Mouse (Mus musculus): ENCODE measurements around the gene Igf2r. TPM values are rescaled to one million over a fixed set of nuclear protein-coding genes. Genes with fewer than 3 reads are reported as not detected.
A peak's percentile ranks its signal among the peaks of the same experiment; 100 is the strongest.

The Igf2r gene
- polyA plus RNA-seq, 1 experiment from 2014 or later, result 25.1 TPM

GRCm38 (mm10) chr17:12770500-12770899, 1.0 kb upstream of the Igf2r start:
- H3K9ac ChIP-seq (ENCODE audit: low read depth, low read length), result no peak overlapping the region
- 96% methylated on average over 5 of the region's 5 CpGs for WGBS
- no peaks in the 10 kb centered on the region for H3K4me1 ChIP-seq (replicated peaks; ENCODE audit: control insufficient read depth, insufficient read depth, low read length)
- no peak overlapping the region for H3K4me3 ChIP-seq (ENCODE audit: low read depth, low read length)
- H3K4me2 ChIP-seq (replicated peaks; ENCODE audit: low read depth), result no peak overlapping the region
- H3K27ac ChIP-seq (ENCODE audit: low read depth, low read length), result no peak overlapping the region
- no peak for TF ChIP-seq CTCF (IDR thresholded peaks at IDR 0.05; ENCODE audit: low read depth)
- peaks cover 13% of the 10 kb centered on the region; the same call in 1 of the 2 replicates for H3K36me3 ChIP-seq (ENCODE audit: control insufficient read depth, insufficient read depth)
- H3K9me3 ChIP-seq (ENCODE audit: control insufficient read depth), result no peaks in the 10 kb centered on the region
- H3K27me3 ChIP-seq (replicated peaks; ENCODE audit: control insufficient read depth, insufficient read depth, low read length), result no peaks in the 10 kb centered on the region
- no peak for ATAC-seq

- WGBS, result 41% methylated on average over 40 of the region's 41 CpGs
These were observed 767 bp downstream of the Igf2r start for GRCm38 (mm10) chr17:12768415-12769379.

DNA sequence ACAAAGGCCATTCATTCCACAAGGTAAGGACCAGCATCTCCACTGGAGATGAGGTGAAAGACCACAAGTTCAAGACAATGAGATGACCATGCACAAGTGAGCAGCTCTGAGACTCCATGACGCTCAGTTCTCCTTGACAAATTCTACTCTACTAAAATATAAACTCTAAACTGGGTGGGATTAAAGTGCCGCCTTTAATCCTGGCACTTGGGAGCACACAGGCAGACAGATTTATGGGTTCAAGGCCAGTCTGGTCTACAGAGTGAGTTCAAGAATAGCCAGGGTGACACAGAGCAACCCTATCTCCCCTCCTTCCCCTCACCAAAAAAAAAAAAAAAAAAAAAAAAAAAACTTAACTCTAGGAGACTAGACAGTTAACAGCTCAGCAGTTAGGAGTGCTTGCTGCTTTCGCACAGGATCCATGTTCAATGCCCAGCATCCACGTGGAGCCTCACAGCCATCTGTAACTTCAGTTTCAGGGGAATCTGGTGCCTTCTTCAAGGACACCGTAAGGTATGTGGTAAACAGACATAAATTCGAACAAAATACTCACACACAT, 2.1 kb downstream of the Igf2r start:
- no peak for ATAC-seq
- peak overlapping the region; percentile 9 for H3K27ac ChIP-seq (ENCODE audit: low read depth, low read length)
- peak overlapping the region; percentile 68 for H3K4me2 ChIP-seq (replicated peaks; ENCODE audit: low read depth)
- peak overlapping the region; percentile 62 for H3K4me3 ChIP-seq (ENCODE audit: low read depth, low read length)
- peaks cover 17% of the 10 kb centered on the region; the same call in 1 of the 2 replicates for H3K36me3 ChIP-seq (ENCODE audit: control insufficient read depth, insufficient read depth)
- TF ChIP-seq CTCF (IDR thresholded peaks at IDR 0.05; ENCODE audit: low read depth), result no peak
- peak overlapping the region; percentile 7; the same call in 1 of the 2 replicates for H3K9ac ChIP-seq (ENCODE audit: low read depth, low read length)
- no peaks in the 10 kb centered on the region for H3K4me1 ChIP-seq (replicated peaks; ENCODE audit: control insufficient read depth, insufficient read depth, low read length)
- no peaks in the 10 kb centered on the region for H3K9me3 ChIP-seq (ENCODE audit: control insufficient read depth)
- H3K27me3 ChIP-seq (replicated peaks; ENCODE audit: control insufficient read depth, insufficient read depth, low read length), result no peaks in the 10 kb centered on the region
- WGBS, result 54% methylated on average over 6 of the region's 6 CpGs

More at GRCm38 (mm10) chr17:12768415-12769379, 767 bp downstream of the Igf2r start:
- Histone ChIP-seq H3K9ac (ENCODE audit: low read depth, low read length) (peak overlapping the region; percentile 75), H3K9me3 (ENCODE audit: control insufficient read depth) (no peaks in the 10 kb centered on the region), H3K4me1 (replicated peaks; ENCODE audit: control insufficient read depth, insufficient read depth, low read length) (no peaks in the 10 kb centered on the region), H3K27ac (ENCODE audit: low read depth, low read length) (peak overlapping the region; percentile 81), H3K4me3 (ENCODE audit: low read depth, low read length) (peak overlapping the region; percentile 62), H3K4me2 (replicated peaks; ENCODE audit: low read depth) (peak overlapping the region; percentile 68), H3K27me3 (replicated peaks; ENCODE audit: control insufficient read depth, insufficient read depth, low read length) (no peaks in the 10 kb centered on the region), H3K36me3 (ENCODE audit: control insufficient read depth, insufficient read depth) (peaks cover 13% of the 10 kb centered on the region; the same call in 1 of the 2 replicates)
- no peak for TF ChIP-seq CTCF (IDR thresholded peaks at IDR 0.05; ENCODE audit: low read depth)
- ATAC-seq, result peak; percentile 14; the same call in 1 of the 2 replicates

DNA sequence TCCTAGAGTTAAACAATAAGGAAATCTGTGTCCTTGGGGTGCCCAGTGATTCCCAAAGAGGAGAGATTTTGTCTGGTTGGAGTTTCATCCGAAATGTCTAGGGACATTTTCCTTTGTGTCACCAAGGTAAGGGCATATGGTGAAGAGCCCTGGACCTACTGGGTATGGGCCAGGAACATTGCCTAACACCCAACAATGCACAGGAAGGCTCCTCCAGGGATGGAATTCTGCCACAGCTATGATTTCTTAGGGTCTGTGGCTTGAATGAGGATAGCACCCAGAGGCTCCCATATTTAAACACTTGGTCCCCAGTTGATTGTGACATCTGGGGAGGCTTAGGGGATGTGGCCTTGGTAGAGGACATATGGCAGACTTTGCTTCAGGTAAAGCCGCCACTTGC, 6.1 kb downstream of the Igf2r start:
- Histone ChIP-seq H3K9ac (ENCODE audit: low read depth, low read length) (no peak overlapping the region), H3K27ac (ENCODE audit: low read depth, low read length) (peak overlapping the region; percentile 50; the same call in 1 of the 2 replicates), H3K4me3 (ENCODE audit: low read depth, low read length) (no peak overlapping the region), H3K4me1 (replicated peaks; ENCODE audit: control insufficient read depth, insufficient read depth, low read length) (peaks cover 5% of the 10 kb centered on the region; the same call in 1 of the 2 replicates), H3K36me3 (ENCODE audit: control insufficient read depth, insufficient read depth) (0 out of 2 replicates have a peak, but pooled peaks cover 7% of the 10 kb centered on the region), H3K27me3 (replicated peaks; ENCODE audit: control insufficient read depth, insufficient read depth, low read length) (no peaks in the 10 kb centered on the region), H3K4me2 (replicated peaks; ENCODE audit: low read depth) (no peak overlapping the region), H3K9me3 (ENCODE audit: control insufficient read depth) (no peaks in the 10 kb centered on the region)
- no peak for ATAC-seq
- no peak for TF ChIP-seq CTCF (IDR thresholded peaks at IDR 0.05; ENCODE audit: low read depth)
- WGBS, result 89% methylated on average over 2 of the region's 2 CpGs

DNA sequence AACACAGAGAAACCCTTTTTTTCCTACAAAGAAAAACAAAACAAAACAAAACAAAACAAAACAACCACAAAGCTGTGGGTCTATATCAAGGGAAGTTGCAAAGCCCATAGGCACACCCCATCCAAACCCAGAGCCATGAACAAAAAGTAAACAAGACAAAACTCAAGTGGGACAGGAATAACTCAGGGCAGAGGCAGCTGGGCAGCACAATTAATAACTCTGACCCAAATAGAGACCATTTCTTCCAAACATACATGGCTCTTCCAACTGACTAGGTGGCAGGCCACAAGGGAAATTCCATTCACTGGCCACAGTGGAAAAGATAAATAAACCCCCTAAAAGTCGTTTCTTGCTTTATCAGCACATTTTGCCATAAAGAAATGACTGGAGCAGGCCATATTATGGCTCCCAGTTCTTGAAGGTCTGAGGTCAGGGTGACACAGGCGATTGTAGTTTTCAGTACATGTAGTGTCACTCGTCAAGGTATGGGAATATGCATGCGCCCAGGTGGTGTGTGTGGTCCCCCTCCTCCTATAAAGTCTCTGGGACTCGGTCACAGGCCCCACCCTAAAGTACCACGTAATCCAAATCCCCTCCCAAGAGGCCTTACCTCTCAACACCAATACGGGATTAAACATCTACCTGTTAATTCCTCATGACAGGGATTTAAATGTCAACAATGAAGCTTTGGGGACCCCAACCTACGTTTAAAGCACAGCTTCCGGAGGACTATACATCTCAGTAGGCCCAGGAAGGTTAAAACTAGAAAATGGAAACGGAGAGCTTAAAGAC, 8.9 kb downstream of the Igf2r start:
- Histone ChIP-seq H3K4me1 (replicated peaks; ENCODE audit: control insufficient read depth, insufficient read depth, low read length) (peaks cover 11% of the 10 kb centered on the region; the same call in 1 of the 2 replicates), H3K9ac (ENCODE audit: low read depth, low read length) (no peak overlapping the region), H3K4me3 (ENCODE audit: low read depth, low read length) (no peak overlapping the region), H3K27ac (ENCODE audit: low read depth, low read length) (0 out of 2 replicates have a peak overlapping the region, but pooled peaks have one; percentile 4), H3K4me2 (replicated peaks; ENCODE audit: low read depth) (no peak overlapping the region), H3K27me3 (replicated peaks; ENCODE audit: control insufficient read depth, insufficient read depth, low read length) (no peaks in the 10 kb centered on the region), H3K9me3 (ENCODE audit: control insufficient read depth) (no peaks in the 10 kb centered on the region), H3K36me3 (ENCODE audit: control insufficient read depth, insufficient read depth) (peaks cover 13% of the 10 kb centered on the region; the same call in 1 of the 2 replicates)
- TF ChIP-seq CTCF (IDR thresholded peaks at IDR 0.05; ENCODE audit: low read depth), result no peak
- 65% methylated on average over 10 of the region's 10 CpGs for WGBS
- ATAC-seq, result no peak

Data from intestine, postnatal 0 days (tissue).